10 mouse cellular contexts compared by ENCODE assay signal in genomic region chr7:92234476-92235202, GRCm38 (mm10).
DNase-seq lines count a peak whose midpoint lies in the region; ATAC-seq lines count a peak whose summit lies in the region.
"Had no signal": no experiment of that assay in that cellular context is flagged by ENCODE, and none has a peak within 500 bp of the region (broad histone marks: within the 10 kb centered on the region; RNA-seq: fewer than 3 reads in every experiment).

No protein-coding gene starts in this region.

- peaks cover 8% of the 10 kb centered on the region for H3K4me1 ChIP-seq in kidney, embryonic 16.5 days (ENCODE audit: insufficient read depth, low read length)
- H3K4me1 ChIP-seq in embryonic facial prominence, embryonic 14.5 days (ENCODE audit: control insufficient read depth, insufficient read depth, low read length) = peaks cover 15% of the 10 kb centered on the region
- H3K4me1 ChIP-seq: lung, embryonic 15.5 days had no signal

- intact Hi-C loops in left cerebral cortex, postnatal 25 days (cut with DNase I) = no loop called here

- WGBS in kidney, embryonic 16.5 days = 56% methylated on average over 11 of the region's 11 CpGs
- WGBS in embryonic facial prominence, embryonic 14.5 days = 60% methylated on average over 11 of the region's 11 CpGs

- no peak overlapping the region for H3K9ac ChIP-seq in kidney, embryonic 16.5 days (replicated peaks; ENCODE audit: low read length)
- H3K9ac ChIP-seq in embryonic facial prominence, embryonic 14.5 days (ENCODE audit: low read depth, low read length) = peak overlapping the region; percentile 32; the same call in 1 of the 2 replicates
- H3K9ac ChIP-seq: lung, embryonic 15.5 days had no signal

- H3K27ac ChIP-seq in kidney, embryonic 16.5 days (ENCODE audit: low read length) = no peak overlapping the region
- H3K27ac ChIP-seq in embryonic facial prominence, embryonic 14.5 days (replicated peaks; ENCODE audit: low read depth, low read length) = no peak overlapping the region
- H3K27ac ChIP-seq: lung, embryonic 15.5 days had no signal

- no peak for ATAC-seq in kidney, embryonic 16.5 days (ENCODE audit: low FRiP score, low TSS enrichment)
- ATAC-seq in embryonic facial prominence, embryonic 14.5 days (ENCODE audit: low read depth) = no peak

- no peaks in the 10 kb centered on the region for H3K27me3 ChIP-seq in kidney, embryonic 16.5 days (ENCODE audit: insufficient read depth, low read length)
- no peaks in the 10 kb centered on the region for H3K27me3 ChIP-seq in embryonic facial prominence, embryonic 14.5 days (replicated peaks; ENCODE audit: control insufficient read depth, insufficient read depth, low read length)
- H3K27me3 ChIP-seq: lung, embryonic 15.5 days had no signal

- no peaks in the 10 kb centered on the region for H3K36me3 ChIP-seq in kidney, embryonic 16.5 days (ENCODE audit: insufficient read depth, low read length)
- no peaks in the 10 kb centered on the region for H3K36me3 ChIP-seq in embryonic facial prominence, embryonic 14.5 days (ENCODE audit: control insufficient read depth, insufficient read depth, low read length)
- H3K36me3 ChIP-seq: lung, embryonic 15.5 days had no signal

- DNase-seq in kidney, postnatal 10 days = no peak
- peak; percentile 15 for DNase-seq in embryonic facial prominence, embryonic 14.5 days (ENCODE audit: low spot score)
- DNase-seq in left cerebral cortex, postnatal 25 days (ENCODE audit: low spot score in 2 of 2) = peak; percentile 37 to 67
- DNase-seq in retina, embryonic 14.5 days (ENCODE audit: low spot score) = peak; percentile 41
- DNase-seq in gastrocnemius, adult 18-20 months (ENCODE audit: low spot score) = no peak
- no peak for DNase-seq in natural killer cell, adult 2 months (ENCODE audit: low spot score in 2 of 2)
- no peak for DNase-seq in kidney, postnatal 4 days
- DNase-seq: kidney, postnatal 36 days had no signal

- H3K9me3 ChIP-seq in kidney, embryonic 16.5 days (ENCODE audit: low read length) = no peaks in the 10 kb centered on the region
- no peaks in the 10 kb centered on the region for H3K9me3 ChIP-seq in embryonic facial prominence, embryonic 14.5 days (ENCODE audit: control insufficient read depth, low read length)
- H3K9me3 ChIP-seq: lung, embryonic 15.5 days had no signal

- H3K4me3 ChIP-seq in kidney, embryonic 16.5 days (ENCODE audit: low read length) = no peak overlapping the region
- H3K4me3 ChIP-seq in embryonic facial prominence, embryonic 14.5 days (ENCODE audit: low read depth, low read length) = peak overlapping the region; percentile 15
- H3K4me3 ChIP-seq: lung, embryonic 15.5 days had no signal

- peak overlapping the region; percentile 42 for H3K4me2 ChIP-seq in kidney, embryonic 16.5 days (replicated peaks; ENCODE audit: low read depth, low read length)
- H3K4me2 ChIP-seq in embryonic facial prominence, embryonic 14.5 days (ENCODE audit: low read depth, low read length) = peak overlapping the region; percentile 43
- H3K4me2 ChIP-seq: lung, embryonic 15.5 days had no signal

Comparison
In these comparisons a context has a peak if more than half of its experiments do, and no peak if none do; other contexts are left out.
1. DNase-seq: peak in embryonic facial prominence, embryonic 14.5 days (single experiment), left cerebral cortex, postnatal 25 days (2 of 2) and retina, embryonic 14.5 days (single experiment); none in kidney, postnatal 10 days (single experiment), gastrocnemius, adult 18-20 months (single experiment), natural killer cell, adult 2 months (0 of 2) and kidney, postnatal 4 days (0 of 2).